Mouse (Mus musculus) hindbrain, embryonic 12.5 days (tissue): ENCODE data around the gene Chmp6. TPM values are rescaled to one million over a fixed set of nuclear protein-coding genes. Genes with fewer than 3 reads are reported as not detected.

Experiments
- ATAC-seq: fragments of 200-750 bp; cut with Nextera tagmentation; 2 replicates; pipeline ENCODE4 v1.8.0; 2017; ENCODE audit warnings: moderate TSS enrichment; ENCODE audit not compliant: low FRiP score
- H3K27ac ChIP-seq: fragments of 300-500 bp; sonication (generic); 2 replicates; pipeline ENCODE4 v1.5.1; 2016; ENCODE audit warnings: mild to moderate bottlenecking
- H3K27me3 ChIP-seq: fragments of 300-500 bp; sonication (generic); 2 replicates; pipeline ENCODE4 v1.6.1; 2016; ENCODE audit warnings: mild to moderate bottlenecking
- H3K36me3 ChIP-seq: fragments of 300-500 bp; sonication (generic); 2 replicates; pipeline ENCODE4 v1.6.1; 2016; ENCODE audit warnings: mild to moderate bottlenecking
- H3K4me1 ChIP-seq: fragments of 300-500 bp; sonication (generic); 2 replicates; pipeline ENCODE4 v1.6.1; 2016
- H3K4me2 ChIP-seq: fragments of 300-500 bp; sonication (generic); replicated peaks from 2 replicates; pipeline ENCODE4 v1.6.1; 2016; ENCODE audit warnings: mild to moderate bottlenecking
- H3K4me3 ChIP-seq: fragments of 300-500 bp; sonication (generic); 2 replicates; pipeline ENCODE4 v1.5.1; 2016; ENCODE audit warnings: mild to moderate bottlenecking
- H3K9ac ChIP-seq: fragments of 300-500 bp; sonication (generic); 2 replicates; pipeline ENCODE4 v1.6.1; 2016; ENCODE audit warnings: mild to moderate bottlenecking, moderate library complexity
- H3K9me3 ChIP-seq: fragments of 300-500 bp; sonication (generic); replicated peaks from 2 replicates; pipeline ENCODE4 v1.6.1; 2016; ENCODE audit warnings: mild to moderate bottlenecking
- WGBS: fragments of 180-500 bp; shearing (Covaris S2); methylation state at CpG from one replicate; pipeline ENCODE4 v1.1.7; 2016; 5-methylcytosine and 5-hydroxymethylcytosine counted together
- polyA plus RNA-seq: library from polyadenylated mRNA; unstranded; fragments of >200 nt; fragmentation: Nextera tagmentation; extraction: Ambion mirVana; gene quantifications from 2 replicates; pipeline ENCODE4 v1.2.1, GENCODE M21; 2016

Gene Chmp6
- polyA plus RNA-seq, 1 experiment from 2014 or later: 91.7 TPM

- Histone ChIP-seq H3K9me3 (no peaks in the 10 kb centered on the region), H3K9ac (peak overlapping the region; percentile 61; the same call in 1 of the 2 replicates), H3K4me3 (peak overlapping the region; percentile 69), H3K4me2 (peak overlapping the region; percentile 84), H3K27me3 (peaks cover 21% of the 10 kb centered on the region), H3K36me3 (no peaks in the 10 kb centered on the region), H3K27ac (no peak overlapping the region), H3K4me1 (peaks cover 59% of the 10 kb centered on the region)
- ATAC-seq: no peak
- WGBS: 4% methylated on average over 8 of the region's 8 CpGs
Measured at GRCm38 (mm10) chr11:119941794-119942193, 28.6 kb downstream of the Chmp6 start.

GRCm38 (mm10) chr11:119942201-119942726 is 29.0 kb downstream of the Chmp6 start:
- H3K9me3 ChIP-seq: no peaks in the 10 kb centered on the region
- H3K9ac ChIP-seq: peak overlapping the region; percentile 61
- WGBS: under 1% methylated on average over 43 of the region's 43 CpGs
- H3K4me3 ChIP-seq: peak overlapping the region; percentile 69
- peak overlapping the region; percentile 74; the same call in 1 of the 2 replicates for H3K27ac ChIP-seq
- peak overlapping the region; percentile 84 for H3K4me2 ChIP-seq
- no peaks in the 10 kb centered on the region for H3K36me3 ChIP-seq
- peaks cover 54% of the 10 kb centered on the region for H3K4me1 ChIP-seq
- H3K27me3 ChIP-seq: peaks cover 21% of the 10 kb centered on the region
- peak; percentile 55 for ATAC-seq

- Histone ChIP-seq H3K4me1 (peaks cover 48% of the 10 kb centered on the region), H3K9ac (peak within 1 kb of the TSS; percentile 62), H3K27ac (peak within 1 kb of the TSS; percentile 74; the same call in 1 of the 2 replicates), H3K36me3 (no peaks in the 10 kb centered on the region), H3K9me3 (no peaks in the 10 kb centered on the region), H3K4me3 (peak within 1 kb of the TSS; percentile 69), H3K4me2 (peak within 1 kb of the TSS; percentile 84), H3K27me3 (peaks cover 21% of the 10 kb centered on the region)
- peak; percentile 96 for ATAC-seq
- WGBS: under 1% methylated on average over 74 of the region's 79 CpGs
Measured at GRCm38 (mm10) chr11:119942727-119943427, 29.6 kb downstream of the Chmp6 start, which contains the start of gene Baiap2. TSS of gene Baiap2 (plus strand) at chr11:119942763.

GRCm38 (mm10) chr11:119943428-119943988 is 30.3 kb downstream of the Chmp6 start:
- ATAC-seq: peak; percentile 17
- H3K9ac ChIP-seq: peak overlapping the region; percentile 62
- H3K27ac ChIP-seq: no peak overlapping the region
- WGBS: 6% methylated on average over 32 of the region's 32 CpGs
- H3K27me3 ChIP-seq: peaks cover 21% of the 10 kb centered on the region
- H3K4me1 ChIP-seq: peaks cover 49% of the 10 kb centered on the region
- H3K4me2 ChIP-seq: peak overlapping the region; percentile 84
- H3K36me3 ChIP-seq: no peaks in the 10 kb centered on the region
- peak overlapping the region; percentile 69 for H3K4me3 ChIP-seq
- no peaks in the 10 kb centered on the region for H3K9me3 ChIP-seq

GRCm38 (mm10) chr11:119945343-119945742 is 32.1 kb downstream of the Chmp6 start:
- WGBS: 90% methylated on average over 7 of the region's 7 CpGs
- H3K36me3 ChIP-seq: no peaks in the 10 kb centered on the region
- no peak overlapping the region for H3K4me3 ChIP-seq
- H3K4me1 ChIP-seq: peaks cover 38% of the 10 kb centered on the region
- no peaks in the 10 kb centered on the region for H3K9me3 ChIP-seq
- H3K27ac ChIP-seq: no peak overlapping the region
- H3K27me3 ChIP-seq: peaks cover 13% of the 10 kb centered on the region
- no peak overlapping the region for H3K9ac ChIP-seq
- ATAC-seq: no peak
- no peak overlapping the region for H3K4me2 ChIP-seq

- H3K4me1 ChIP-seq: peaks cover 22% of the 10 kb centered on the region
- H3K27ac ChIP-seq: no peak overlapping the region
- H3K36me3 ChIP-seq: no peaks in the 10 kb centered on the region
- no peak overlapping the region for H3K9ac ChIP-seq
- H3K4me3 ChIP-seq: no peak overlapping the region
- WGBS: 89% methylated on average over 1 of the region's 1 CpGs
- no peak overlapping the region for H3K4me2 ChIP-seq
- no peaks in the 10 kb centered on the region for H3K27me3 ChIP-seq
- no peak for ATAC-seq
- no peaks in the 10 kb centered on the region for H3K9me3 ChIP-seq
Measured at GRCm38 (mm10) chr11:119947426-119947825, 34.2 kb downstream of the Chmp6 start.

GRCm38 (mm10) chr11:119947897-119948296 is 34.7 kb downstream of the Chmp6 start:
- Histone ChIP-seq H3K36me3 (no peaks in the 10 kb centered on the region), H3K27me3 (no peaks in the 10 kb centered on the region), H3K4me3 (no peak overlapping the region), H3K4me1 (peaks cover 26% of the 10 kb centered on the region), H3K9ac (no peak overlapping the region), H3K9me3 (no peaks in the 10 kb centered on the region), H3K27ac (no peak overlapping the region), H3K4me2 (no peak overlapping the region)
- ATAC-seq: no peak
- 56% methylated on average over 2 of the region's 2 CpGs for WGBS

GRCm38 (mm10) chr11:119948305-119948704 is 35.1 kb downstream of the Chmp6 start:
- no peaks in the 10 kb centered on the region for H3K36me3 ChIP-seq
- H3K4me1 ChIP-seq: peaks cover 26% of the 10 kb centered on the region
- no peak for ATAC-seq
- H3K4me3 ChIP-seq: no peak overlapping the region
- WGBS: 77% methylated on average over 4 of the region's 4 CpGs
- H3K27me3 ChIP-seq: no peaks in the 10 kb centered on the region
- H3K9ac ChIP-seq: no peak overlapping the region
- H3K4me2 ChIP-seq: no peak overlapping the region
- no peak overlapping the region for H3K27ac ChIP-seq
- no peaks in the 10 kb centered on the region for H3K9me3 ChIP-seq

GRCm38 (mm10) chr11:119948803-119949202 is 35.6 kb downstream of the Chmp6 start:
- Histone ChIP-seq H3K4me1 (peaks cover 21% of the 10 kb centered on the region), H3K4me3 (no peak overlapping the region), H3K9ac (no peak overlapping the region), H3K9me3 (no peaks in the 10 kb centered on the region), H3K27ac (no peak overlapping the region), H3K36me3 (no peaks in the 10 kb centered on the region), H3K4me2 (no peak overlapping the region), H3K27me3 (no peaks in the 10 kb centered on the region)
- WGBS: 90% methylated on average over 2 of the region's 2 CpGs
- no peak for ATAC-seq

GRCm38 (mm10) chr11:119950535-119950934 is 37.3 kb downstream of the Chmp6 start:
- no peaks in the 10 kb centered on the region for H3K27me3 ChIP-seq
- no peak overlapping the region for H3K27ac ChIP-seq
- no peak overlapping the region for H3K9ac ChIP-seq
- WGBS: 94% methylated on average over 3 of the region's 3 CpGs
- no peak overlapping the region for H3K4me3 ChIP-seq
- no peaks in the 10 kb centered on the region for H3K9me3 ChIP-seq
- no peaks in the 10 kb centered on the region for H3K36me3 ChIP-seq
- no peak overlapping the region for H3K4me2 ChIP-seq
- H3K4me1 ChIP-seq: peaks cover 10% of the 10 kb centered on the region; the same call in 1 of the 2 replicates
- no peak for ATAC-seq

GRCm38 (mm10) chr11:119951326-119951725 is 38.1 kb downstream of the Chmp6 start:
- 88% methylated on average over 6 of the region's 6 CpGs for WGBS
- Histone ChIP-seq H3K4me1 (peaks cover 10% of the 10 kb centered on the region; the same call in 1 of the 2 replicates), H3K9me3 (no peaks in the 10 kb centered on the region), H3K36me3 (no peaks in the 10 kb centered on the region), H3K27me3 (no peaks in the 10 kb centered on the region), H3K4me3 (no peak overlapping the region), H3K4me2 (no peak overlapping the region), H3K9ac (no peak overlapping the region), H3K27ac (no peak overlapping the region)
- no peak for ATAC-seq

GRCm38 (mm10) chr11:119952429-119953224 is 39.4 kb downstream of the Chmp6 start:
- Histone ChIP-seq H3K9me3 (no peaks in the 10 kb centered on the region), H3K4me3 (no peak overlapping the region), H3K36me3 (no peaks in the 10 kb centered on the region), H3K27me3 (no peaks in the 10 kb centered on the region), H3K4me2 (no peak overlapping the region), H3K27ac (no peak overlapping the region), H3K9ac (no peak overlapping the region), H3K4me1 (peaks cover 10% of the 10 kb centered on the region; the same call in 1 of the 2 replicates)
- no peak for ATAC-seq
- WGBS: 70% methylated on average over 5 of the region's 5 CpGs
